Mouse (Mus musculus) neutrophil, adult 5-6 weeks (primary cell): ENCODE results near the gene BC051665. TPM values are rescaled to one million over a fixed set of nuclear protein-coding genes. Genes with fewer than 3 reads are reported as not detected.
A peak's percentile ranks its signal among the peaks of the same experiment; 100 is the strongest.

Source experiments
- ATAC-seq: fragments of 151-379, 151-347 bp; 2 replicates; pipeline ENCODE4 v1.8.0; 2017; ENCODE audit warnings: mild to moderate bottlenecking, moderate TSS enrichment; ENCODE audit not compliant: insufficient number of reproducible peaks, poor library complexity, low FRiP score, severe bottlenecking; ENCODE audit errors: extremely low read depth
- total RNA-seq: library from RNA; stranded (forward); fragments of 200-1000 nt; gene quantifications from 2 replicates; pipeline ENCODE4 v1.2.3, GENCODE M21; 2017

The BC051665 gene
- total RNA-seq, 1 experiment from 2014 or later: not detected

GRCm38 (mm10) chr13:60745358-60745757 is 40.8 kb downstream of the BC051665 start:
- no peak for ATAC-seq

GRCm38 (mm10) chr13:60744736-60745135 is 41.4 kb downstream of the BC051665 start:
- ATAC-seq: no peak

GRCm38 (mm10) chr13:60744078-60744460 is 42.1 kb downstream of the BC051665 start:
- ATAC-seq: peak; percentile 37; the same call in 1 of the 2 replicates

- ATAC-seq: no peak
Observed at GRCm38 (mm10) chr13:60743381-60744077, 42.6 kb downstream of the BC051665 start.

- no peak for ATAC-seq
Observed at GRCm38 (mm10) chr13:60742611-60743010, 43.6 kb downstream of the BC051665 start.

- ATAC-seq: no peak
Observed at GRCm38 (mm10) chr13:60740248-60740647, 45.9 kb downstream of the BC051665 start.

GRCm38 (mm10) chr13:60738429-60738828 is 47.7 kb downstream of the BC051665 start:
- peak; percentile 66 for ATAC-seq

GRCm38 (mm10) chr13:60737632-60738324 is 48.4 kb downstream of the BC051665 start:
- ATAC-seq: peak; percentile 87

- no peak for ATAC-seq
Observed at GRCm38 (mm10) chr13:60736421-60737105, 49.6 kb downstream of the BC051665 start.

GRCm38 (mm10) chr13:60735306-60735705 is 50.9 kb downstream of the BC051665 start:
- ATAC-seq: no peak

Other genes with a start within 250 kb of the BC051665 start
- 0.81 and 1.4 TPM in 2 replicates for gene Dapk1, start 184.4 kb downstream of the BC051665 start, total RNA-seq
- gene Ctsll3, start 16.5 kb upstream of the BC051665 start, total RNA-seq: not detected in 2 replicates
- gene 4930486L24Rik, start 78.1 kb upstream of the BC051665 start, total RNA-seq: 0.61 TPM in 1 of 2 replicates, not detected in the other
- gene Gm49392, start 110.5 kb upstream of the BC051665 start, total RNA-seq: 0.61 and 1.9 TPM in 2 replicates
- 11.6 and 15.0 TPM in 2 replicates for gene Ctla2b, start 111.1 kb upstream of the BC051665 start, total RNA-seq
- gene Tpbpb, start 118.5 kb upstream of the BC051665 start, total RNA-seq: not detected in 2 replicates
- gene Gm49393, start 149.2 kb upstream of the BC051665 start, total RNA-seq: 4.9 TPM in 1 of 2 replicates, not detected in the other
- 43.6 and 69.0 TPM in 2 replicates for gene Gm49391, start 150.2 kb upstream of the BC051665 start, total RNA-seq
- 182 and 189 TPM in 2 replicates for gene Ctla2a, start 150.3 kb upstream of the BC051665 start, total RNA-seq
- gene Tpbpa, start 155.6 kb upstream of the BC051665 start, total RNA-seq: 0.81 TPM in 1 of 2 replicates, not detected in the other
- not detected in 2 replicates for gene Ctsj, start 219.6 kb upstream of the BC051665 start, total RNA-seq